Mouse (Mus musculus): Measurements from ENCODE around the gene Rfx2. TPM values are rescaled to one million over a fixed set of nuclear protein-coding genes. Genes with fewer than 3 reads are reported as not detected.

The Rfx2 gene
- polyA plus RNA-seq, 1 experiment: 4.4 TPM

DNA sequence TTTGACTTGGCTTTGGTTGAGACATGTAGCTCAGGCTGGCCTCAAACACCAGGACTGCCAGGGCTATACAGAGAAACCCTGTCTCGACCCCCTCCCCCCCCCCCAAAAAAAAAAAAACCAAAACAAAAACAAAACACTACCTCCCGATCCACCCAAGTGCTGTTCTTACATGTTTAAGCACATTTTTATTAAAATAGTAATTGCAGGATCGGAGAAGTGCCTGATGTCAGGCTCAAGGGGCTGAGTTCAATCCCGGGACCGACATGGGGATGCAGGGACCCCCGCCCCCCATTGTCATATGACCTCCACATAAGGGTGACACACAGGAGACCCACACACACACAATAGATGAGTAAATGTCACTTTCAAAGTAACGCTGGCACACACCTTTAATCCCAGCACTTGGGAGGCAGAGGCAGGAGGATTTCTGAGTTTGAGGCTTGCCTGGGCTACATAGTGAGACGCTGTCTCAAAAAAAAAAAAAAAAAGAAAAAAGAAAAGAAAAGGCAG, 67.0 kb downstream of the Rfx2 start:
- Histone ChIP-seq H3K27me3 (ENCODE audit: control insufficient read depth, insufficient read depth, insufficient read length) (no peaks in the 10 kb centered on the region), H3K79me2 (ENCODE audit: control insufficient read depth, insufficient read depth) (no peaks in the 10 kb centered on the region), H3ac (ENCODE audit: control insufficient read depth, insufficient read length) (no peak overlapping the region), H3K4me3 (peak overlapping the region; percentile 73), H3K36me3 (ENCODE audit: control insufficient read depth, insufficient read depth) (no peaks in the 10 kb centered on the region), H3K4me2 (ENCODE audit: low read depth) (peak overlapping the region; percentile 62)
- no peak for TF ChIP-seq CEBPB (IDR thresholded peaks at IDR 0.05; ENCODE audit: insufficient read depth, poor library complexity, severe bottlenecking)
- no peak for TF ChIP-seq POLR2A (IDR thresholded peaks at IDR 0.05; ENCODE audit: insufficient read length, low read depth)
- no peak for TF ChIP-seq MAX (IDR thresholded peaks at IDR 0.05; ENCODE audit: low read depth)
- no peak for TF ChIP-seq SRF (IDR thresholded peaks at IDR 0.05; ENCODE audit: control insufficient read depth, insufficient read length, low read depth)
- TF ChIP-seq REST (IDR thresholded peaks at IDR 0.05; ENCODE audit: insufficient read depth, insufficient read length): no peak
- no peak for TF ChIP-seq TCF3 (IDR thresholded peaks at IDR 0.05; ENCODE audit: insufficient read length, low read depth)
- no peak for TF ChIP-seq TCF12 (IDR thresholded peaks at IDR 0.05; ENCODE audit: insufficient read depth, poor library complexity, severe bottlenecking)
- no peak for TF ChIP-seq E2F4 (IDR thresholded peaks at IDR 0.05; ENCODE audit: insufficient read depth)
- TF ChIP-seq MYOG (IDR thresholded peaks at IDR 0.05; ENCODE audit: control insufficient read depth in 1 of 3, insufficient read depth in 1 of 3, insufficient read length in 2 of 3, low read depth in 2 of 3): no peak
- TF ChIP-seq USF1 (IDR thresholded peaks at IDR 0.05; ENCODE audit: low read depth): no peak
- TF ChIP-seq MYOD1 (IDR thresholded peaks at IDR 0.05; ENCODE audit: control insufficient read depth in 1 of 3, insufficient read length in 2 of 3, low read depth in 2 of 3): no peak
- TF ChIP-seq POLR2AphosphoS2 (IDR thresholded peaks at IDR 0.05; ENCODE audit: insufficient read length, low read depth): no peak

DNA sequence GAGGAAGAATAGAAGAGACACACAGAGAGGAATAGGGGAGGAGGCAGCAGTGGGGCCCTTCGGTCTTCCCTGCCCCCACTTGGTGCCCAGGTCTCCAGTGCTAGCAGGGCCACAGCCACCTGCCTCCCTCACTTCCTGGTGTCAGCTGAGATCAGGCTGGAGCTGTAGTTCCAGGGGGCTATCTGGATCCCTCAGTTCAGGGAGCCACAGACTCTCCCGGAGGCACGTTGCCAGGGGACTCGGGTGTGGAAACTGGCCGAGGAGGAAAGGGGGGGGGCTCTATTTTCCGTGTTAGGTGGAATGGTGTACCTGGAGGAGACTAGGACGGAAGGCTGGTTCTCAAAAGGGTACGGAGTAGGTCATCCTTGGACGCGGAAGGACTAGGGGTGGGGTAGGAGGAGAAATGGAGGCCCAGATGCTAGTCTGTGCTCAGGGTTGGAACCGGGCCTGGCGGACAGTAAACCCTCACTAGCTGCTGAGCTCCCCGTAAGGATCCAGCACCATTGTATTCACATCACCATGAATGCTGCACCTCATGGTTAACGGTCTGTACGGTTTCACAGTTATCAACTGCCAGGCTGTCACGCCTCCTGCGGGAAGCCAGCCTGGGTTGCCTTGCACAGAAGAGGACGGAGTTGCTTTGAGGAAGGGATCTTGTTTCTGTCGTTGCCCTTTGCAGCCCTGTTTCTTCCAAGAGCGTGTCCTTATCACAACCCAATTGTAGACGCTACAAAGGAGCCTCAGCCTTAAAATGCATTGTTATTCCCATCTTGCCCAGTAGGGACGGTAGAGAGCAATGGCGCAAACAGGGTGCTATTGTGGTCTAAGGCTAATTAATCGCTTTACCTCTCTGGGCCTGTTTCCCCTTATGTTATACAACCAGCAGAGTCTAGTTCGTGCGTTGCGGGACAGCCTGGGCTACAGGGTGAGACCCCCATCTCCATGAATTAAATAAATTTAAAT, 67.8 kb downstream of the Rfx2 start:
- H3K4me3 ChIP-seq: peak overlapping the region; percentile 19
- no peaks in the 10 kb centered on the region for H3K79me2 ChIP-seq (ENCODE audit: control insufficient read depth, insufficient read depth)
- no peaks in the 10 kb centered on the region for H3K36me3 ChIP-seq (ENCODE audit: control insufficient read depth, insufficient read depth)
- no peaks in the 10 kb centered on the region for H3K27me3 ChIP-seq (ENCODE audit: control insufficient read depth, insufficient read depth, insufficient read length)
- H3ac ChIP-seq (ENCODE audit: control insufficient read depth, insufficient read length): no peak overlapping the region
- no peak overlapping the region for H3K4me2 ChIP-seq (ENCODE audit: low read depth)
- TF ChIP-seq REST (IDR thresholded peaks at IDR 0.05; ENCODE audit: insufficient read depth, insufficient read length): no peak
- no peak for TF ChIP-seq POLR2AphosphoS2 (IDR thresholded peaks at IDR 0.05; ENCODE audit: insufficient read length, low read depth)
- no peak for TF ChIP-seq CEBPB (IDR thresholded peaks at IDR 0.05; ENCODE audit: insufficient read depth, poor library complexity, severe bottlenecking)
- no peak for TF ChIP-seq E2F4 (IDR thresholded peaks at IDR 0.05; ENCODE audit: insufficient read depth)

DNA sequence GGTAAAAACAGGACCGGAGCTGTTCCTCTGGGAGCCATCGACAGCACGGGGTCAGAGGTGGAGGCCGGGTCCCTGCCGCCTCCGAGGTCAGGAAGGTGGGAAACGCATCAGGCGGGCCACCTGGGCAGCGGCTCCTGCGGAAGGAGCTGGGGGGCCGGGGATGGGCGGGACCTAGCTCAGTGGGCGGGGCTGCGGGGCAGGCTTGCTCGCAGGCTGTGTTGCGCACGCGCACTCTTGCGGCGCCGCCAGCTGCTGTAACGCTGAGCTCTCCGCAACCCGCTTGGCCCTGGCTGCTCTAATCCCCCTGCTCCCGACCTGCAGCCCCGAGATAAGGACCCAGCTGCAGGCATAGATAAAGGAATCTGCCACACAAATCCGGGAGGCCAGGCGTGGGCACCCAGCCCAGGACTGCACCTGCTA, 68.8 kb downstream of the Rfx2 start:
- H3ac ChIP-seq (ENCODE audit: control insufficient read depth, insufficient read length): no peak overlapping the region
- H3K4me3 ChIP-seq: peak overlapping the region; percentile 19
- peaks cover 7% of the 10 kb centered on the region for H3K27me3 ChIP-seq (ENCODE audit: control insufficient read depth, insufficient read depth, insufficient read length)
- no peaks in the 10 kb centered on the region for H3K79me2 ChIP-seq (ENCODE audit: control insufficient read depth, insufficient read depth)
- H3K36me3 ChIP-seq (ENCODE audit: control insufficient read depth, insufficient read depth): no peaks in the 10 kb centered on the region
- TF ChIP-seq USF1 (IDR thresholded peaks at IDR 0.05; ENCODE audit: low read depth) (no peak), POLR2A (IDR thresholded peaks at IDR 0.05; ENCODE audit: insufficient read length, low read depth) (peak; percentile 51), MAX (IDR thresholded peaks at IDR 0.05; ENCODE audit: low read depth) (no peak), MYOD1 (IDR thresholded peaks at IDR 0.05; ENCODE audit: control insufficient read depth in 1 of 3, insufficient read length in 2 of 3, low read depth in 2 of 3) (peak in 2 of 3 experiments; percentile 56 to 77), TCF12 (IDR thresholded peaks at IDR 0.05; ENCODE audit: insufficient read depth, poor library complexity, severe bottlenecking) (no peak), POLR2AphosphoS2 (IDR thresholded peaks at IDR 0.05; ENCODE audit: insufficient read length, low read depth) (peak; percentile 57), CEBPB (IDR thresholded peaks at IDR 0.05; ENCODE audit: insufficient read depth, poor library complexity, severe bottlenecking) (no peak), MYOG (IDR thresholded peaks at IDR 0.05; ENCODE audit: control insufficient read depth in 1 of 3, insufficient read depth in 1 of 3, insufficient read length in 2 of 3, low read depth in 2 of 3) (peak in 2 of 3 experiments; percentile 71 to 81), REST (IDR thresholded peaks at IDR 0.05; ENCODE audit: insufficient read depth, insufficient read length) (no peak), SRF (IDR thresholded peaks at IDR 0.05; ENCODE audit: control insufficient read depth, insufficient read length, low read depth) (no peak), TCF3 (IDR thresholded peaks at IDR 0.05; ENCODE audit: insufficient read length, low read depth) (no peak), E2F4 (IDR thresholded peaks at IDR 0.05; ENCODE audit: insufficient read depth) (no peak)
- peak overlapping the region; percentile 86 for H3K4me2 ChIP-seq (ENCODE audit: low read depth)

DNA sequence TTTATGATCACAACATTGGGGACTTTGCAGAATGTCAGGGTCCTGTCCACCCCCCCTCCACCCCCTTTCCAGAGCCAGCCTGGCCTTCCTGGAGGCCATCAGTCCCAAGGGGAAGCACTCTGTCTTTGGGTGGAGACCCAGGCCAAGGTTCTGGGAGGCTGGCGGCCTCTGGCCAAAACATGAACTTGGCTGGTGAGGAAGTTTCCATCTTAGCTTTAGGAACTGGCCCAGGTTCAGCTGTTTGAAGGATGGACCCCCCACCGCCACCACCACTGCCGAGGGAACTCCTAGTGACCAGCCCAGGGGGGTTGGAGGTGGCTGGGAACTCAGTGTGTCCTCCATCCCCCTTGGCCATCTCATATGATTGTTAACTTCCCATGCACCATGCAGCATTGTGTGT, 69.7 kb downstream of the Rfx2 start:
- Histone ChIP-seq H3K79me2 (ENCODE audit: control insufficient read depth, insufficient read depth) (no peaks in the 10 kb centered on the region), H3ac (ENCODE audit: control insufficient read depth, insufficient read length) (no peak overlapping the region), H3K4me2 (ENCODE audit: low read depth) (no peak overlapping the region), H3K27me3 (ENCODE audit: control insufficient read depth, insufficient read depth, insufficient read length) (peaks cover 16% of the 10 kb centered on the region), H3K4me3 (no peak overlapping the region), H3K36me3 (ENCODE audit: control insufficient read depth, insufficient read depth) (no peaks in the 10 kb centered on the region)
- TF ChIP-seq POLR2AphosphoS2 (IDR thresholded peaks at IDR 0.05; ENCODE audit: insufficient read length, low read depth): no peak
- no peak for TF ChIP-seq MAX (IDR thresholded peaks at IDR 0.05; ENCODE audit: low read depth)
- no peak for TF ChIP-seq E2F4 (IDR thresholded peaks at IDR 0.05; ENCODE audit: insufficient read depth)
- TF ChIP-seq SRF (IDR thresholded peaks at IDR 0.05; ENCODE audit: control insufficient read depth, insufficient read length, low read depth): no peak
- TF ChIP-seq TCF12 (IDR thresholded peaks at IDR 0.05; ENCODE audit: insufficient read depth, poor library complexity, severe bottlenecking): no peak
- no peak for TF ChIP-seq REST (IDR thresholded peaks at IDR 0.05; ENCODE audit: insufficient read depth, insufficient read length)
- TF ChIP-seq CEBPB (IDR thresholded peaks at IDR 0.05; ENCODE audit: insufficient read depth, poor library complexity, severe bottlenecking): no peak
- no peak for TF ChIP-seq USF1 (IDR thresholded peaks at IDR 0.05; ENCODE audit: low read depth)
- no peak for TF ChIP-seq TCF3 (IDR thresholded peaks at IDR 0.05; ENCODE audit: insufficient read length, low read depth)
- no peak for TF ChIP-seq MYOG (IDR thresholded peaks at IDR 0.05; ENCODE audit: control insufficient read depth in 1 of 3, insufficient read depth in 1 of 3, insufficient read length in 2 of 3, low read depth in 2 of 3)
- TF ChIP-seq POLR2A (IDR thresholded peaks at IDR 0.05; ENCODE audit: insufficient read length, low read depth): no peak
- no peak for TF ChIP-seq MYOD1 (IDR thresholded peaks at IDR 0.05; ENCODE audit: control insufficient read depth in 1 of 3, insufficient read length in 2 of 3, low read depth in 2 of 3)

Measured in myocyte (in vitro differentiated cells).